Mouse (Mus musculus) lung, adult 2 months (tissue): Measurements from ENCODE around the gene Cd47. TPM values are rescaled to one million over a fixed set of nuclear protein-coding genes. Genes with fewer than 3 reads are reported as not detected.

Experiments used
- DNase-seq: peaks from one replicate; pipeline ENCODE4 v3.0.0; 2022
- H3K4me1 ChIP-seq: fragments of 200-500 bp; 2 replicates; pipeline ENCODE4 v1.6.1; 2011; ENCODE audit warnings: low read length; ENCODE audit not compliant: control insufficient read depth, insufficient read depth
- H3K4me3 ChIP-seq: fragments of 200-500 bp; replicated peaks from 2 replicates; pipeline ENCODE3; 2011; ENCODE audit warnings: low read depth, mild to moderate bottlenecking, control low read depth, low read length; ENCODE audit errors: extremely low read depth
- CTCF ChIP-seq: fragments of 200-500 bp; IDR thresholded peaks from 2 replicates; pipeline ENCODE4 v1.5.1; 2011; ENCODE audit warnings: mild to moderate bottlenecking, low read length, control low read depth; ENCODE audit not compliant: insufficient read depth
- POLR2A ChIP-seq: fragments of 200-500 bp; IDR thresholded peaks from 2 replicates; pipeline ENCODE4 v1.6.1; 2011; ENCODE audit warnings: low read depth, mild to moderate bottlenecking, control low read depth, low read length, borderline replicate concordance; ENCODE audit errors: extremely low read depth
- WGBS: fragments of 180-500 bp; shearing (Covaris S2); methylation state at CpG from one replicate; pipeline ENCODE4 v1.1.7; 2018; 5-methylcytosine and 5-hydroxymethylcytosine counted together
- polyA plus RNA-seq: library from polyadenylated mRNA; depleted of rRNA; stranded (reverse); fragments of >200 nt; gene quantifications from 2 replicates; pipeline ENCODE4 v1.2.3, GENCODE M21; 2012

Gene Cd47
- polyA plus RNA-seq, 1 experiment = 80.1 TPM

DNA sequence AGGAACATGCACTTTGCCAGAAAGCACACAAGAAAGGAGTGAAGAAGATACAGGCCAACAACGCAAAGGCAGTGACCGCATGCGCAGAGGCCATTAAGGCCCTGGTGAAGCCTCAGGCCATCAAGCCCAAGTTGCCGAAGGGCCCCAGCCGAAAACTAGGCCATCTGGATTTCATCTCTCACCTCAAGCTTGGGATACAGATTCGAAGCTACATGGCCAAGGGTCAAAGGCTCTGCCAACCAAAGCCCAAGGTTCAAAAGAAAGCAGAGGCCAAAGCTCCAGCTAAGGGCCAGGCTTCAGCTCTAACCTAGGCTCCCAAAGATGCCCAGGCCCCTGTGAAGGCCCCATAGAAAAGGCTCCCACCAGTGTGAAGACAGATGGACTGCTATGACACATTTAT is 14.2 kb upstream of the Cd47 start:
- WGBS = 88% methylated on average over 6 of the region's 6 CpGs
- TF ChIP-seq CTCF = no peak
- TF ChIP-seq POLR2A = no peak
- no peak for DNase-seq
- Histone ChIP-seq H3K4me1 (peaks cover 3% of the 10 kb centered on the region; the same call in 1 of the 2 replicates), H3K4me3 (no peak overlapping the region)

DNA sequence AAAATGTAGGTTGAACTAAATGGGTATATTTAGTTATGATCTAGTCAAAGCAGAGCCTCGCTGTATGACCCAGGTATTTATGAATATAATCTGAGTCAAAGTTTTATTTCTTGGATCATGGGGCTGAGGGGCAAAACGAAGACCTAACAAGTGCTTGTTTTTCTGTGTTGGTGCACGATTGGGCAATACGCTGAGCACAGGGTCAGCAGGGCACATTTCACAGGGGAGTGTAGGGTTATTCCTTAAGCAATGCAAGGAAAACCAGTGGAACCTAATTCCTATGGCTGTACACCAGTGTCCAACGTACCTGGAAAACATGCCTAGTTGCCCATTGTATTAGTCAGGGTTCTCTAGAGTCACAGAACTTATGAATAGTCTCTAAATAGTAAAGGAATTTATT is 12.6 kb upstream of the Cd47 start:
- Histone ChIP-seq H3K4me1 (peaks cover 3% of the 10 kb centered on the region; the same call in 1 of the 2 replicates), H3K4me3 (no peak overlapping the region)
- DNase-seq = no peak
- TF ChIP-seq CTCF (no peak), POLR2A (no peak)
- WGBS = 89% methylated on average over 5 of the region's 5 CpGs

GRCm38 (mm10) chr16:49790575-49791465 is 9.5 kb upstream of the Cd47 start:
- TF ChIP-seq CTCF (no peak), POLR2A (no peak)
- no peak for DNase-seq
- Histone ChIP-seq H3K4me3 (no peak overlapping the region), H3K4me1 (peaks cover 3% of the 10 kb centered on the region; the same call in 1 of the 2 replicates)
- 72% methylated on average over 9 of the region's 9 CpGs for WGBS

DNA sequence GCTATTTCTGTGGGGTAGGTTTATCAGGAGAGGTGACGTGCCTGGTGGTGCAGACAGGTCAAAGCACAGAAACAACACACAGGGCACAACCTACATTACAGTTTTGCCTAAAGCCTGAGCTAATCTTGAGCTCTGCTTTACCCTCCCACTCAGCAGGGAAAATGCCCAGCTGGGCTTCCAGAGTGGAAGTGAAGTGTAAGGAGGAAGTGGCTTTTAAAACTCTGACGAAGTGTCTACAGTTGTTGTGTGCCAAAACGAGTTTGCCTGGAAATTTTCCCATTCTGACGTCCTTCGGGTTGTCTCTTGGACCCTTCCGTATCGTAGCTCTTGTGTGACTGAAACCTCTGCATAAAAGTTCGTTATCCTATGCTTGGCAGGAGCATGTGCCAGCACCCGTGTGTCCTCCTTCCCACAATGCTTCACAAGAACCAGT is 7.9 kb upstream of the Cd47 start:
- TF ChIP-seq CTCF (no peak), POLR2A (no peak)
- H3K4me3 ChIP-seq = peak overlapping the region; percentile 31
- H3K4me1 ChIP-seq = peaks cover 3% of the 10 kb centered on the region; the same call in 1 of the 2 replicates
- WGBS = 14% methylated on average over 9 of the region's 9 CpGs
- peak; percentile 34 for DNase-seq

DNA sequence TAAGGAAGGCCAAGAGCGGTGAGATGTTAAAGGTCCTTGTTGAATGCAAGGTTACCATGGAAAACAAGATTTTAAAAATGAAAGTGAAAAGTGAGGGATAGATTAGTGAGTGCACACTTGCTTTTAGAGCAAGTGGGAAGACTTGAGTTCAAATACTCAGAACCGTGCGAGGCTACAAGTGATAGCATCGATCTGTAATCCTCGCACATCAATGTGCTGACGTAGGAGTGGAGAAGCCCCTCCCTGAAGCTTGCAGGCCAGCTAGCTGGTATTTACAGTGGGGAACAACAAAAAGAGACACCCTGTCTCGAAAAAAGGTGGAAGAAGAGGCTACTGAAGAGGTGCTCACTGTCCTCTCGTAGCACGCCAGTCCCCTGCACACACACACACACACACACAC is 6.7 kb upstream of the Cd47 start:
- TF ChIP-seq CTCF (no peak), POLR2A (no peak)
- no peak for DNase-seq
- Histone ChIP-seq H3K4me3 (no peak overlapping the region), H3K4me1 (peaks cover 5% of the 10 kb centered on the region; the same call in 1 of the 2 replicates)
- WGBS = 94% methylated on average over 9 of the region's 9 CpGs

GRCm38 (mm10) chr16:49796271-49796670 is 4.1 kb upstream of the Cd47 start:
- DNase-seq = no peak
- Histone ChIP-seq H3K4me1 (peaks cover 12% of the 10 kb centered on the region), H3K4me3 (no peak overlapping the region)
- TF ChIP-seq CTCF (no peak), POLR2A (no peak)
- 80% methylated on average over 2 of the region's 2 CpGs for WGBS

DNA sequence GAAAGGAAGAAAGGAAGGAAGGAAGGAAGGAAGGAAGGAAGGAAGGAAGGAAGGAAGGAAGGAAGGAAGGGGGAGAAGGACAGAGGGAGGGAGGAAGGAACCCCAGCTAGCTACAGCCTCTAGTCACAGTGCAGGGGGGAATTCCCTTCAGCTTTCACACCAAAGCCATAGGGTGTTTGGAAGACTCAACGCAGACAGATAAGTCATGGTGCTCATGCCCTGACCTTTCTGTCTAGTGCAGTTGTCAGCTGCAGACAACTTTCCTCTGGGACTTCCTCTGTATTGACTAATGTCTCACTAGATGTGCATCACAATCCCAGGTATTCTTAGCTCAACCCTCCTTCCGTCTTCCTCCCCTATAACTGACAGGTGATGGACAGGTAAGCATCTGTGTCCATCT is 3.4 kb upstream of the Cd47 start:
- TF ChIP-seq POLR2A (no peak), CTCF (no peak)
- H3K4me1 ChIP-seq = peaks cover 17% of the 10 kb centered on the region
- no peak for DNase-seq
- H3K4me3 ChIP-seq = no peak overlapping the region
- 75% methylated on average over 2 of the region's 2 CpGs for WGBS

GRCm38 (mm10) chr16:49798790-49799189 is 1.5 kb upstream of the Cd47 start:
- WGBS = 44% methylated on average over 6 of the region's 6 CpGs
- TF ChIP-seq POLR2A = no peak
- TF ChIP-seq CTCF = no peak
- no peak for DNase-seq
- Histone ChIP-seq H3K4me3 (no peak overlapping the region), H3K4me1 (peaks cover 22% of the 10 kb centered on the region)

GRCm38 (mm10) chr16:49800996-49801395 is 663 bp downstream of the Cd47 start:
- 71% methylated on average over 5 of the region's 5 CpGs for WGBS
- DNase-seq = no peak
- peaks cover 24% of the 10 kb centered on the region for H3K4me1 ChIP-seq
- H3K4me3 ChIP-seq = no peak overlapping the region
- TF ChIP-seq CTCF (no peak), POLR2A (no peak)

DNA sequence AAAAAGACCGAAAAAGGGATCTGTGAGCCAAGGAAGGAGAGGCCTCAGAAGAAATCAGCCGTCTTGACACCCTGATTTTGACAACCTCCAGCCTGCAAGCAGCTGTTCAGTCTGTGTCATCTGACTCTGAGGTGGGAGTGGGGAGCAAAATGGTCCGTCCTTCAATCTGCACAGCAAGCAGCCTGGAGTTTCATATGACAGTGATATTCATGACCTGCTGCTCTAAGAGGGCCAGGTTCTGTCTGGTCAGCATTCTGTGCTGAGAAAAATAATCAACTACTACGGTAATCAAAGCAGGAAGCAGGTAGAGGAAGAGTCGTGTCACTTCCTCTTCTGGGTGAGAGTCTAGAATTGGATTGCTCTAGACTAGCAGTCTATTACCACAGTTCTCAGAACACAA is 1.1 kb downstream of the Cd47 start:
- Histone ChIP-seq H3K4me3 (no peak overlapping the region), H3K4me1 (peaks cover 24% of the 10 kb centered on the region)
- no peak for DNase-seq
- WGBS = 44% methylated on average over 5 of the region's 5 CpGs
- TF ChIP-seq CTCF (no peak), POLR2A (no peak)
